Mouse (Mus musculus) brain, embryonic 18.5 days (tissue): ENCODE results near the gene Prtn3.

Experiments used
- DNase-seq: peaks from one replicate; pipeline ENCODE4 v3.0.0-alpha.2; 2012; ENCODE audit warnings: low read depth, low spot score

Prtn3 gene

DNA sequence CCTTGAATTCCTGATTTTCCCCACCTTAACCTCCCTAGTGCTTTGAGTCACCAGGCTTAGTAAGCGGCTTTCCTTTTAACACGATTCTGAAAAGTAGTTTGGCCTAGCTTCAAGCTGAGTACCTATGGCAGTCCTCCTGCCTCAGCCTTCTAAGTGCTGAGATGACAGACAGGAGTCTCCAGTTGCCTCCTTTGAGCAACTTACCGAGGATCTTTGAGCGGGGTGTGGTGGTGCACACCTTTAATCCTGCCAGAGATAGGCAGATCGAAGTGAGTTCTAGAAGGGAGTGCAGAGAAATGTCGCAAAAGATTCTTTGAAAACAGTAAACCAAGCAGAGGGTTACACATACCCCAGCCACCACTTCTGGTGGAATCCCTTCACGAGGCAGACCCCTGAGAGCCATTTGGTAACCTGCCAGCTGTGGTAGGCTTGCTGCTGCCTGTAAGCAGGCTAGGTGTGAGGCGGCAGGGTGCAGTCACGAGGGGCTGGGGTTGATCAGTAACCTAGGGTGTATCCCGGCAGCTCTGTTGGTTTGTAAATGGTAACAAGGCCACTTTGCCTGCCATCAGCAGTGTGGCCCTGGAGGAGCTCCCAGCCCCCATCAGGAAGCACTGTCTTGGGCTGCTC lies 18.6 kb upstream of the Prtn3 start:
- no peak for DNase-seq

DNA sequence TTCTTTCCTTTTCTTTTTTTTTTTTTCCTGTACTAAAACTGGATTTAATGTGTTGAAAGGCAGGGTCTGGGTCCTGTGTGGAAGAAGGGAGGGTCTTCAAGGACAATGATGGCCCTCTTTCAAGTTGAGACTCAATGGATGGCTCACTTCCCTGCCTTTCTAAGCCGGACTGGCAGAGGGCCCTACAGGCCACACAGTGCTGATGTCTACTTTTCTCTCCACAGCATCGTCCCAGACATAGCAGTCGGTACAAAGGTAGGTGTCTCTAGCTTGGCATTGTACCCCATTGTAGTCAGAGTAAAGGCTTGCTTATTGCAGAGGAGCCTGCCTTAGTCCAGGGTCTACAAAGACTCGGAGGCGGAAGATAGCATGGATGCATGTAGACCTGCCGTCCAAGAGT lies 18.0 kb upstream of the Prtn3 start:
- DNase-seq, result no peak

GRCm38 (mm10) chr10:79856704-79857451 lies 17.4 kb upstream of the Prtn3 start:
- DNase-seq, result no peak

- DNase-seq, result no peak
Observed at GRCm38 (mm10) chr10:79857452-79857811, 16.8 kb upstream of the Prtn3 start.

DNA sequence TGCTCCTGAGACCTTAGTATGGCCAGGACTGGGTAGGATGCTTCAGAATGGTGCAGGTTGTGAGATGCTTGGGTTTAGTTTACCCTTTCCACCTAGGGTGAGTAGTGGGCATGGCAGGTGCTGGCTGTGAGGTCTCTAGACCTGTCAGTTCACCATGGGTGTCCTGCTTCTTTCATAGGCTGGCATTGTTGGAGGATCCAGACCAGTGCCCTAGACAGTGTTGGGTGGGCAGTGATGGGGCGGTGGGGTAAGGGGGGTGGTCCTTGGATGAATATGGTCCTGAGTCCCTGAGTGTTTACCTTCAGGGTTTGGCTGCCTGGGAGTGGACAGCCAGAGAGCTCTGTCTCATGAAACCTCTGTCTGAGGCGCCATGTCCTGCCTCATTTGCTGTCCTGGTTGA lies 16.4 kb upstream of the Prtn3 start:
- DNase-seq, result no peak

DNA sequence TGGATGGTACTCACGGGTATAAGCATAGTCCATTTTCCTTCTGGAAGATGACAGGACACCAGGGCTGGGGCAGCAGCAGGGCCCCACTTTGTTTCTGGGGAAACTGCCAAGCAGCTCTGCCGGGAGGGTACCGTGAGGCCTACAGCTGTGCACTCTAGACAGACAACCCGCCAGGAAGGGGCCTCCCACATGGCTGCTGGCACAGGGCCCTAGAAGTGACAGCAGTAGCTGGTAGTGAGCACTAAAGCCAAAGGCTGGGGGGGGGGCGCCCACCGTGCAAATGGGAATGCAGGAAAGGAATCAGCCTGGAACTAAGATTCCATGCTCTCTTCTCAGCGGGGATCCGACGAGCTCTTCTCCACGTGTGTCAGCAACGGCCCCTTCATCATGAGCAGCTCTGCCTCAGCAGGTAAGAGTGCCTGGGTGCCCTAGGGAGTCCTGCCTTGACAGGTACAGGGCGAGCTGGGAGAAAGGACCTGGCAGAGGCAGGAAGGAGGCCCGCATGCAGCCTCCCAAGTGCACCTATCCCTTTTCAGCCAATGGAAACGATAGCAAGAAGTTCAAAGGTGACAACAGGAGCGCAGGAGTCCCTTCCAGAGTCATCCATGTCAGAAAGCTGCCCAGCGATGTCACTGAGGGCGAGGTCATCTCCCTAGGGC lies 15.7 kb upstream of the Prtn3 start:
- no peak for DNase-seq

GRCm38 (mm10) chr10:79859116-79859515 lies 15.2 kb upstream of the Prtn3 start:
- DNase-seq, result no peak

DNA sequence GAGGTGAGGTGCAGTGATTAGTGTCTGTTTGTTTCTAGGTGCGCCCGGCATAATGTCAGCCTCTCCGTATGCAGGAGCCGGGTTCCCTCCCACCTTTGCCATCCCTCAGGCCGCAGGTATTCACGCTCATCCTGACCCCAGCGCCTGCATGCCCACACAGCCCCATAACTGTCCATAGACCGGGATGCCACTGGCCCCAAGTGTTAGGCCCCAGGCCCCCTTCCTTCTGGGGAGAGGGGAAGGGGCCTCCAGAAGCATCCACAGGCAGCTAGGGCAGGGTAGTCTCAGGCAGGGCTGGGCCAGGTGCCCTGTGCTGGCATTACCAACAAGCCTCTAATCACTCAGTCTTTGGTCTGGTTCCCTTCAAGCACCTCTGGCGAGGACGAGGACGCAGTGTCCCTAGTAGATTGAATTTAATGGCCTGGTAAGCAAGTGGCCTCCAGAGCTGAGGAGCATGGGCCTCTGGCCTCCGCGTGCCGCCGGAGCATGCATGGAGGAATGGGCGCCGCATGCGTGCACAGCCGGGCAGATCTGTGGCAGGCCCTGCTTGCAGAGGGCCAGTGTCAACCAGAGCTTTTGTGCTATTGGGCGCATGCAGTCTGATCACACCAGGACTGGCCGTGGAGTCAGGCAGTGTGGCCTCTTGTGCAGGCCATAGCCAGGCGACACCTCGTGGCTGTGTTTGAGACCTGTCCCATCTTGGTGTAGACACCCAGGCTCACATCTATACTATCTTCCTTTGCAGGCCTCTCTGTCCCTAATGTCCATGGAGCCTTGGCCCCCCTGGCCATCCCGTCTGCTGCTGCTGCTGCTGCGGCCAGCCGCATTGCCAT lies 14.0 kb upstream of the Prtn3 start:
- DNase-seq, result no peak

DNA sequence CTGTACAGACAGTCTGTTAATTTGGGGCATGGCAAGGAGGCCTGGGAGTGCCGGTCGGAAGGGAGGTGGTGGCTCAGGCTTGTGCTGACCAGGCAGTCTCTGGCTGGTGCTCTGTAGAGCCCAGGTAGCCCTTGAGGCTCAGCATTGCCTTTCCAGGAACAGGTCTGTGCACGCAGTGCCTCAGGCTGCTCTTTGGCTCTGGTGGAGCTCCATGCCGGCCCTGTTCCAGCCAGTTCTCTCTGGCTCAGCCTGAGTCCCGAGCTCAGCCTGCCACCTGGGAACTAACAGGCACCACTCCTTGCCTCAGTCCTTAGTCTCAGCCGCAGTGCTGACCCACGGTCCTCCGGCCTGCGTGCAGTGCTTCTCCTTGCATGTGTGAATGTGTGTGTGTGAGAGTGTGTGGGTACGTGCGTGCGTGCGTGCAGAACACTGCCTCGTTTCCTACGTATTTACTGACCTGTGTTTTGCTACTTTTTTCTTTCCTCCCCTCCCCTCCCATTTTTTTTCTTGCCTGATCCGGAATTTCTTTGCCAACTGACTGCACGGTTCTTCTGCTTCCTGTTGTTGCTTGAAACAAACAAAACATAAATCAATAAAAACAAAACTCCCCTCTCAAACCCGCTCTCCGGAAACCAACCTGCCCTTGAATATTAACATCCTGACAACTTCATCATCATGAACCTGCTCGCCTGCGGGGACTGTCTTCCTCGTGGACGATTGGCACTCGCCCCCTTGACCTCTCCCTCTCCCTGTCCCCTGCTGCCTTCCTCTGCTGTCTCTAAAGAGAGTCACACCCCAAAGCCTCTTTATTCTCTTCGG lies 12.8 kb upstream of the Prtn3 start:
- DNase-seq, result no peak

DNA sequence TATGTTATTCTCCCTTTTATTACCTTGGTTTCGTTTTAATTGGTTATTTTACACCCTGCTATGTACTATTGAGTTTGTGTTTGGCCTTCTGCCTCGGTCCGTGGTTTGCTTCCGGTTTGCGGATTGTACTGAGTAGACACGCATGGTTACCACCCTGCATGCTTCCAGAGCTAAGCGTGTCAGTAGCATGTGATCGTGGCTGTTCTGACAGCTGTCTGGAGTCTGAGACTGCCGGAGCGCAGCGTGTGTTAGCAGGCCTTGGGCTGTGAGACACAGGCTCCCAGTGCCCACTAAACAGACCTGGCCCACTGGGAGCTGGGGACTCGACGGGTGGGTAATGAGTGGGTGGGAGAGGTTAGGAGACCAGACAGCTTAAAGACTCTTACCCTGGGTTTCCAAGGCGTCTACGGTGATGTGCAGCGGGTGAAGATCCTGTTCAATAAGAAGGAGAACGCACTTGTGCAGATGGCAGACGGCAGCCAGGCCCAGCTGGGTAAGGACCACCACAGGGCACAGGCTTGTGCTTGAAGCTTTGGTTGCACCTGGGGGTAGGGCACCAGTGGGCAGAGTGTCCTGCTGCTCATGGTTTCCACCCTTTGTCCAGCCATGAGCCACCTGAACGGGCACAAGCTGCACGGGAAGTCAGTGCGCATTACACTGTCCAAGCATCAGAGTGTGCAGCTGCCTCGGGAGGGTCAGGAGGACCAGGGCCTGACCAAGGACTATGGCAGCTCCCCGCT lies 12.1 kb upstream of the Prtn3 start:
- DNase-seq, result no peak

- no peak for DNase-seq
Observed at GRCm38 (mm10) chr10:79862925-79863324, 11.4 kb upstream of the Prtn3 start.

DNA sequence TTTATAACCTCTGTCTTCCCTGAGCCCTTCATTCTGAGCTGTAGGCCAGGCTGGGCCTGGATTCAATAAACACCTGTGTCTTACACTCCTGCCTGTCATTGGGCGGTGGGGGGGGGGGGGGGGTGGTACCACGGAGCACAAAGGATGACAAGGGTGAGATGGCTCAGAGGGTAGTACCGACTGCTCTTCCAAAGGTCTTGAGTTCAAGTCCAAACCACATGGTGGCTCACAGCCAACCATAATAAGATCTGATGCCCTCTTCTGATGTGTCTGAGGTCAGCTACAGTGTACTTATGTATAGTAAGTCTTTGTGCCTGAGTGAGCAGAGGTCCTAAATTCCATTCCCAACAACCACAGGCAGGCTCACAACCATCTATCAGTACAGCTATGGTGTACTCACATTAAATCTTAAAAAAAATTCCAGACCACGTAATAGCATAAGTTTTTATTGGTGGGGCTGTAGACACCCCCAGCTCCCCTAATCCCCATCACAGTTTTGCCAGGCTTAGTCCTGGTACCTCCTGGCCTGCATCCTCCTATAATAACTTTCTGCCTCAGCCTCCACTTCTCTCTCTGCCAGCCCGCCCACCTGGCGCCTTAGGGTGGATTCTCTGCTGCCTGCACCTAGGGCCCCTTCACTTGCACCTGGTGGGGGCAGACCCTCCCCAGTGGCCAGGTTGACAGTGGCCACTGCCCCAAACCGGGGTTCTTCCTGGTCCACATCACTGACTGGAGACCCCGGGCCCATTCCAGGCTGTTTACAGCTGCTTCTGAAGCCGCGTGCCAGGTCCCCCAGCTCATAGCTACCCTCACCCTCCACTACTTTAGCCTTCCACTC lies 9.7 kb upstream of the Prtn3 start:
- DNase-seq, result no peak

- no peak for DNase-seq
Observed at GRCm38 (mm10) chr10:79865189-79865601, 9.1 kb upstream of the Prtn3 start.

- no peak for DNase-seq
Observed at GRCm38 (mm10) chr10:79865801-79866295, 8.4 kb upstream of the Prtn3 start.

- DNase-seq, result no peak
Observed at GRCm38 (mm10) chr10:79866601-79867000, 7.7 kb upstream of the Prtn3 start.

GRCm38 (mm10) chr10:79871845-79872244 lies 2.4 kb upstream of the Prtn3 start:
- no peak for DNase-seq

DNA sequence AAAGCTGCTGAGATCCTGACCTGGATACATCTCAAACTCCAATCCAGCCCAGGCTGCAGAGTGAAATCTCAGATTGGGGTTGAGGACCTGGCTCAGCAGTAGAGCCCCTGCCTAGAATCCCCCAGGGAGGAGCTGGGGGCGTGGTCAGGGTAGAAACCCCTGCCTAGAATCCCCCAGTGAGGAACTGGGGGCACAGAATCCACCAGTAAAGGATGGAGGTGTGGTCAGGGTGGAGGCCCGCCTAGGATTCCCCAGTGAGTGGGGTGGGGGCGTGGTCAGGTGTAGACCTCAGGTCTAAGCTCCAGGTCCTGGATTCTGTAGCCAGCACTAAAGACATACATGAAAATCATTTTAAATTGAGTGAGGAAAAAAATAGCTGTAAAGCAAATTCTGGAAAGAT lies 1.4 kb upstream of the Prtn3 start:
- DNase-seq, result no peak

DNA sequence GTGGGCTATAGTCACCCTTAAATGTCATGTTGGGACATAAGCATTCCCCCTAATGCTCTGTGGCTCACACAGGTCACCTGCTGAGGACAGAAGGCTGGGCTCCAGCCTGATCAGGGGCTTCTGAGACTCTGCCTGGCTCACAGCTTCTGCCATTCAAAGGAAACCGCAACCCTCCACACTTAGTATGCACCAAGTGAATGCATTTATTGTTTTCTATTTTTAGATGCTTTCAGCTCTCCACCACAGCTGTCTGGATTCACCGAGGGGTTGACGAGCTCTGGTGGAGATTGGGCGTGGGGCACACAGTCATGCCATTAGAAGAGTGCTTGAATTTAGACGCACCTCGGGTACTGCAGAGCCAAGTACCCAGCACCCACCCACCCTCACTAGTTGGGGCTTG lies 963 bp upstream of the Prtn3 start:
- no peak for DNase-seq

GRCm38 (mm10) chr10:79873715-79874289 lies 474 bp upstream of the Prtn3 start:
- no peak for DNase-seq
